Mouse (Mus musculus) kidney, embryonic 15.5 days (tissue): ENCODE results near the gene Cpne2. TPM values are rescaled to one million over a fixed set of nuclear protein-coding genes. Genes with fewer than 3 reads are reported as not detected.

Source experiments
- ATAC-seq: fragments of 200-750 bp; cut with Nextera tagmentation; replicated peaks from 2 replicates; pipeline ENCODE4 v1.8.0; 2017; ENCODE audit warnings: moderate TSS enrichment; ENCODE audit not compliant: low FRiP score
- H3K27ac ChIP-seq: fragments of 300-500 bp; sonication (generic); 2 replicates; pipeline ENCODE4 v1.5.1; 2015; ENCODE audit warnings: mild to moderate bottlenecking, inconsistent platforms
- H3K27me3 ChIP-seq: fragments of 300-500 bp; sonication (generic); 2 replicates; pipeline ENCODE4 v1.6.1; 2015; ENCODE audit warnings: inconsistent platforms
- H3K36me3 ChIP-seq: fragments of 300-500 bp; sonication (generic); 2 replicates; pipeline ENCODE4 v1.6.1; 2015; ENCODE audit warnings: inconsistent platforms
- H3K4me1 ChIP-seq: fragments of 300-500 bp; sonication (generic); 2 replicates; pipeline ENCODE4 v1.6.1; 2015; ENCODE audit warnings: inconsistent platforms
- H3K4me2 ChIP-seq: fragments of 300-500 bp; sonication (generic); 2 replicates; pipeline ENCODE4 v1.6.1; 2015; ENCODE audit warnings: moderate library complexity, mild to moderate bottlenecking, inconsistent platforms
- H3K4me3 ChIP-seq: fragments of 300-500 bp; sonication (generic); replicated peaks from 2 replicates; pipeline ENCODE4 v1.5.1; 2015; ENCODE audit warnings: mild to moderate bottlenecking, inconsistent platforms
- H3K9ac ChIP-seq: fragments of 300-500 bp; sonication (generic); 2 replicates; pipeline ENCODE4 v1.6.1; 2015; ENCODE audit warnings: mild to moderate bottlenecking, inconsistent platforms
- H3K9me3 ChIP-seq: fragments of 300-500 bp; sonication (generic); replicated peaks from 2 replicates; pipeline ENCODE4 v1.6.1; 2016; ENCODE audit warnings: inconsistent platforms
- WGBS: fragments of 180-500 bp; shearing (Covaris S2); methylation state at CpG from one replicate; pipeline ENCODE4 v1.1.7; 2015; ENCODE audit warnings: mixed read lengths; 5-methylcytosine and 5-hydroxymethylcytosine counted together
- polyA plus RNA-seq: library from polyadenylated mRNA; unstranded; fragments of >200 nt; fragmentation: Nextera tagmentation; extraction: Ambion mirVana; gene quantifications from 2 replicates; pipeline ENCODE4 v1.2.1, GENCODE M21; 2015

The Cpne2 gene
- polyA plus RNA-seq, 1 experiment from 2014 or later = 11.9 TPM

DNA sequence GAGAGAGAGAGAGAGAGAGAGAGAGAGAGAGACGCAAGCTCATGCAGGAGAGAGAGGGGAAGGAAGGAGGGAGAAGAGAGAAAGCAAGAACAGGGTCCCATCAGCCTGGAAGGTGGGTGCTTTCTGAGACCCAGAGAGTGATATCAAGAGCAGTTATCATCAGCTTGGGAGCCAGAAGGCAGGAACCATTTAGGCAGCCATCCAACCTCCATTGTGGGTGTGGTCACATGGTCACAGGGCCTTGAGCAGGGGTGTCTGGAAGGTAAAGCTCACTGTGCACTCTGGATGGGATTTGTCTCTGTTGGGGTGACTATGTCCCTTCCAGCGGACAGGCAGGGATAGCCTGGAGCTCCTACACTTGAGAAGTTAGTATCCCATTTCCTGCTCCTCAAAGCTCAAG is 7.2 kb downstream of the Cpne2 start:
- Histone ChIP-seq H3K4me2 (no peak overlapping the region), H3K27ac (no peak overlapping the region), H3K4me1 (0 out of 2 replicates have a peak, but pooled peaks cover 4% of the 10 kb centered on the region), H3K9me3 (no peaks in the 10 kb centered on the region), H3K27me3 (peaks cover 8% of the 10 kb centered on the region; the same call in 1 of the 2 replicates), H3K36me3 (no peaks in the 10 kb centered on the region), H3K9ac (no peak overlapping the region), H3K4me3 (no peak overlapping the region)
- 88% methylated on average over 2 of the region's 2 CpGs for WGBS
- no peak for ATAC-seq

DNA sequence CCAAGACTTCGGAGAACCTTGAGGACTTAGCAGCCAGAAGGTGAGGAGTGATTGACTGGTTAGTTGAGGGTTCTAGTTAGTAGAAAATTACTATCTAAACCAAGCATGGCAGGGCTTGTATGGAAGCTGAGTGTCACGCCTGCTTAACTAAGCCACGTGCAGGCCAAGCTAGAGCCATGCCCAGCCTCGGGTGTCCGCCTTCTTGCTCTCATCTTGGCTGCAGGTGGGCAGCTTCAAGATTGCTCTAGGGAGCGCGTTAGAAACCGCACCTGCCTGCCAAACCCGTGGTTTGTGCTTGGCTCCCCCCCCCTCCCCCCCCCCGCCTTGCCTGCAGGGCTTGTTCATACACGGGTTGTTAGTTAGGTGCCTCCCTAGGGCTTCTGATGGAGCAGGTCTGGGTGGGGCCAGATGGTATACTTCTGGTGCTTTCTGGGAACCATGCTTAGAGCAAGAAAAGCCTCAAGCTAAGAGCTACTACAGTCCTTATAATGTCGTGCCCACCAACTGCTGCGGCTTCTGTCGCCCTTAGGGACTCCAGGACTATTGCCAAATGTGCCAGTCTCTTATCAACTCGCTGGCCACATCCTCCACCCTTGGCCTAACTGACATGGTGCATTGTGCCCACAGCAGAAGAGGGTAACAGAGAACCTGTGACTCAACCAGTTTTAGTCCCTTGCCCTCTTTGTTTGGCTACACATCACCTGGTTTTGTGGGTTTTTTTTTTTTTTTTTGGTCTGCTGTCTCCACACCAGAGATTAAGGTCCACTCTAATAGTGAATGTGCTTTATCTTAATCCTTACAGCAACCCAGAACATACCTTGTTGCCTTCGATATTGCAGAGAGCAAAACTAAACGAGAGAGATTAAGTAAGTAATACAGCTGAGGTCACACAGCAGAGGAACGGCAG is 8.4 kb downstream of the Cpne2 start:
- H3K4me3 ChIP-seq = no peak overlapping the region
- 0 out of 2 replicates have a peak, but pooled peaks cover 1% of the 10 kb centered on the region for H3K4me1 ChIP-seq
- H3K36me3 ChIP-seq = no peaks in the 10 kb centered on the region
- no peak overlapping the region for H3K4me2 ChIP-seq
- H3K9ac ChIP-seq = no peak overlapping the region
- no peaks in the 10 kb centered on the region for H3K27me3 ChIP-seq
- no peaks in the 10 kb centered on the region for H3K9me3 ChIP-seq
- no peak for ATAC-seq
- WGBS = 72% methylated on average over 18 of the region's 18 CpGs
- no peak overlapping the region for H3K27ac ChIP-seq

DNA sequence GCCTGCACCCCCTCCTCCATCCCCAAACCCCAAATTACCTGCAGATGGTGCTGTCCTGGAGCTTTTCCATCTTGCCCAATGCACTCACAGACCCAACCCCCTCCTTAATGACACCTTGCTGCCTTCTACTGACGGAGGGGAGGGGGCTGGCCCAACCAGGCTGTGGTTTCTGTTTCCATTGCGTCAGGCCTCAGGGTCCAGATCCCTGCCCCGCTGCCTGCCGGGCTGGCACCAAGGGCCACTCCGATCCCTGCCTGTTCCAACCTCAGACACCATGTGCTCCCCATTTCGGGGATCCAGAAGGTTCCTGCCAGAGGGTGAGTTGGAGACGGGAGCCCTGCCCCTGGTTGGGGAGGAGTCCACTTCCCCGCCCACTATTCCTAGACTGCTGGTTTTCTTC is 11.2 kb downstream of the Cpne2 start:
- Histone ChIP-seq H3K27ac (no peak overlapping the region), H3K9me3 (no peaks in the 10 kb centered on the region), H3K4me2 (no peak overlapping the region), H3K27me3 (no peaks in the 10 kb centered on the region), H3K4me3 (no peak overlapping the region), H3K36me3 (no peaks in the 10 kb centered on the region), H3K4me1 (no peaks in the 10 kb centered on the region), H3K9ac (no peak overlapping the region)
- ATAC-seq = no peak
- 57% methylated on average over 8 of the region's 8 CpGs for WGBS

- H3K9ac ChIP-seq = no peak overlapping the region
- H3K4me1 ChIP-seq = 0 out of 2 replicates have a peak, but pooled peaks cover 2% of the 10 kb centered on the region
- H3K4me2 ChIP-seq = no peak overlapping the region
- H3K36me3 ChIP-seq = no peaks in the 10 kb centered on the region
- H3K27ac ChIP-seq = no peak overlapping the region
- no peak for ATAC-seq
- H3K4me3 ChIP-seq = no peak overlapping the region
- WGBS = 82% methylated on average over 5 of the region's 5 CpGs
- H3K9me3 ChIP-seq = no peaks in the 10 kb centered on the region
- H3K27me3 ChIP-seq = no peaks in the 10 kb centered on the region
These were observed 16.3 kb downstream of the Cpne2 start for GRCm38 (mm10) chr8:94549041-94549440.

DNA sequence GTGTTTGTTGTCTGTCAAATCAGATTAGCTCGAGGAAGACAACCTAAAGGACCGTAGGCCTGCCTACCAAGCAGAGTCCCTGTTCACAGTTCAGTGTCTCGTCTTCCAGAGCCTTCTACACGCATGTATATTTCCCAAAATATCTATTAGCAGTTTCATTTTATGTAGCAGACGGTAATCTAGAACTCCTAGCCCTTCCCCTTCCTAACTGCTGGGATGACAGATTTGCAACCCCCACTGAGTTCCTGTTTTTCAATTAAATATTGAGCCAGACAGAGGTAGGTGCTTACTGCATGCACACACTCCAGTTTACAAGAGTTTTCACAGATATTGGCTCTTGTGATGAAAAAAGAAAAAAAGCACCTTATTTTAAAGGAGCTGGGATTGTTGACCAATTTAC is 16.7 kb downstream of the Cpne2 start:
- 58% methylated on average over 5 of the region's 5 CpGs for WGBS
- H3K27ac ChIP-seq = no peak overlapping the region
- H3K4me1 ChIP-seq = 0 out of 2 replicates have a peak, but pooled peaks cover 2% of the 10 kb centered on the region

DNA sequence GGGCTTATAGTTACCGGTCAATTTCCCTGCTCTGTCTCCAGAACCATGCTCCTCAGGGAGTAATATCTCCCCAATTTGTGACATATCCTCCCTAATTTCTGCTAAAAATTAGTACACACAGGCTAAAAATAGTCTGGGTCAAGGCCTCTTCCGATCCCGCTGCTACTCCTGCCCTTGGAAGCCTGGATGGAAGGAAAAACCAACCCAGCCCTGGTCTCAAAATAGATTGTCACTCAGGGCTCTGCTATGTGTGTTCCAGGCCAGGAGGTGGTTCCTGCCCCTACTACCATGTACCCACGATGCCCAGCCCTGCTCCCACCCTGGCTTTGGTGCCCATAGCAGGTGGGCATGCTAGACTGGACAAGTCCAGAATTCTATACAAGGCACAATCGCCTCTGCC is 17.2 kb downstream of the Cpne2 start:
- H3K4me1 ChIP-seq = 0 out of 2 replicates have a peak, but pooled peaks cover 2% of the 10 kb centered on the region
- H3K27me3 ChIP-seq = no peaks in the 10 kb centered on the region
- ATAC-seq = no peak
- H3K4me3 ChIP-seq = no peak overlapping the region
- 73% methylated on average over 5 of the region's 5 CpGs for WGBS
- no peak overlapping the region for H3K27ac ChIP-seq
- H3K9me3 ChIP-seq = no peaks in the 10 kb centered on the region
- no peak overlapping the region for H3K9ac ChIP-seq
- no peak overlapping the region for H3K4me2 ChIP-seq
- no peaks in the 10 kb centered on the region for H3K36me3 ChIP-seq

More for the DNA sequence above, 16.7 kb downstream of the Cpne2 start:
- H3K36me3 ChIP-seq = no peaks in the 10 kb centered on the region
- H3K4me3 ChIP-seq = no peak overlapping the region
- H3K9me3 ChIP-seq = no peaks in the 10 kb centered on the region
- no peaks in the 10 kb centered on the region for H3K27me3 ChIP-seq
- ATAC-seq = no peak
- H3K4me2 ChIP-seq = no peak overlapping the region
- H3K9ac ChIP-seq = no peak overlapping the region

- H3K27me3 ChIP-seq = no peaks in the 10 kb centered on the region
- H3K27ac ChIP-seq = no peak overlapping the region
- H3K9me3 ChIP-seq = no peaks in the 10 kb centered on the region
- WGBS = 57% methylated on average over 17 of the region's 17 CpGs
- 0 out of 2 replicates have a peak, but pooled peaks cover 2% of the 10 kb centered on the region for H3K4me1 ChIP-seq
- no peak overlapping the region for H3K4me2 ChIP-seq
- H3K9ac ChIP-seq = no peak overlapping the region
- no peak for ATAC-seq
- no peak overlapping the region for H3K4me3 ChIP-seq
- no peaks in the 10 kb centered on the region for H3K36me3 ChIP-seq
These were observed 19.0 kb downstream of the Cpne2 start for GRCm38 (mm10) chr8:94551471-94552422.

- Histone ChIP-seq H3K9me3 (no peaks in the 10 kb centered on the region), H3K36me3 (no peaks in the 10 kb centered on the region), H3K27ac (no peak overlapping the region), H3K4me2 (no peak overlapping the region), H3K27me3 (no peaks in the 10 kb centered on the region), H3K4me1 (0 out of 2 replicates have a peak, but pooled peaks cover 2% of the 10 kb centered on the region), H3K4me3 (no peak overlapping the region), H3K9ac (no peak overlapping the region)
- 95% methylated on average over 2 of the region's 2 CpGs for WGBS
- no peak for ATAC-seq
These were observed 19.9 kb downstream of the Cpne2 start for GRCm38 (mm10) chr8:94552696-94553095.

GRCm38 (mm10) chr8:94557281-94557680 is 24.5 kb downstream of the Cpne2 start:
- H3K9me3 ChIP-seq = no peaks in the 10 kb centered on the region
- no peak overlapping the region for H3K4me2 ChIP-seq
- H3K36me3 ChIP-seq = no peaks in the 10 kb centered on the region
- H3K4me3 ChIP-seq = no peak overlapping the region
- H3K27me3 ChIP-seq = no peaks in the 10 kb centered on the region
- no peak overlapping the region for H3K27ac ChIP-seq
- no peak for ATAC-seq
- H3K9ac ChIP-seq = no peak overlapping the region
- WGBS = 61% methylated on average over 3 of the region's 3 CpGs
- H3K4me1 ChIP-seq = no peaks in the 10 kb centered on the region

DNA sequence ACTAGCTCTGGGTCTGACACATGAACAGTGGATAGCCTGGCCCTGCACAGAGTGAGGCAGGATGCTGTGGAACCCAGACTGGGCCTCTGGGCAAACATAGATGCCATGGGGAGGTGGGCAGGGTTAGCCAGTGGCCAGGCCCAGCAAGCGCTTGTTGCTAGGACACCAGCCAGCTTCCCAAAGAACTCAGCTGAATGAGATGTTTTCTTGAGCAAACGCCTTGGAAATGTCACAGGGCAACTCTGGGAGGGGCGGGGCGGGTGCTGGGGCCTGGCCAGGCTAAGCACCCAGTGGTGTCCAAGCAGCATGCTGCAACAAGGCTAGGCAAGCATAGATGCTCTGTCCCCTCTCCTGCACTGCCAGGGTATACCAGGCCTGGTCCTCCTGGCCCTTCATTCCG is 28.5 kb downstream of the Cpne2 start:
- H3K4me2 ChIP-seq = no peak overlapping the region
- H3K36me3 ChIP-seq = no peaks in the 10 kb centered on the region
- 75% methylated on average over 5 of the region's 5 CpGs for WGBS
- H3K9me3 ChIP-seq = no peaks in the 10 kb centered on the region
- H3K4me1 ChIP-seq = peaks cover 4% of the 10 kb centered on the region
- H3K27ac ChIP-seq = no peak overlapping the region
- no peak for ATAC-seq
- no peak overlapping the region for H3K9ac ChIP-seq
- no peaks in the 10 kb centered on the region for H3K27me3 ChIP-seq
- no peak overlapping the region for H3K4me3 ChIP-seq

- Histone ChIP-seq H3K36me3 (no peaks in the 10 kb centered on the region), H3K4me3 (no peak overlapping the region), H3K4me1 (peaks cover 17% of the 10 kb centered on the region), H3K9me3 (no peaks in the 10 kb centered on the region), H3K4me2 (no peak overlapping the region), H3K9ac (no peak overlapping the region), H3K27me3 (no peaks in the 10 kb centered on the region), H3K27ac (no peak overlapping the region)
- ATAC-seq = no peak
These were observed 31.6 kb downstream of the Cpne2 start for GRCm38 (mm10) chr8:94564421-94564820.

GRCm38 (mm10) chr8:94566033-94566432 is 33.2 kb downstream of the Cpne2 start:
- no peak overlapping the region for H3K9ac ChIP-seq
- H3K27me3 ChIP-seq = no peaks in the 10 kb centered on the region
- H3K4me2 ChIP-seq = no peak overlapping the region
- H3K36me3 ChIP-seq = no peaks in the 10 kb centered on the region
- no peaks in the 10 kb centered on the region for H3K9me3 ChIP-seq
- 68% methylated on average over 6 of the region's 6 CpGs for WGBS
- H3K4me3 ChIP-seq = no peak overlapping the region
- ATAC-seq = no peak
- H3K4me1 ChIP-seq = peaks cover 21% of the 10 kb centered on the region
- peak overlapping the region; percentile 29; the same call in 1 of the 2 replicates for H3K27ac ChIP-seq
